Mouse (Mus musculus): Measurements from ENCODE around the gene Gm21885. TPM values are rescaled to one million over a fixed set of nuclear protein-coding genes. Genes with fewer than 3 reads are reported as not detected.

Gm21885 gene
- polyA plus RNA-seq, 1 experiment from 2014 or later = 0.48 TPM

DNA sequence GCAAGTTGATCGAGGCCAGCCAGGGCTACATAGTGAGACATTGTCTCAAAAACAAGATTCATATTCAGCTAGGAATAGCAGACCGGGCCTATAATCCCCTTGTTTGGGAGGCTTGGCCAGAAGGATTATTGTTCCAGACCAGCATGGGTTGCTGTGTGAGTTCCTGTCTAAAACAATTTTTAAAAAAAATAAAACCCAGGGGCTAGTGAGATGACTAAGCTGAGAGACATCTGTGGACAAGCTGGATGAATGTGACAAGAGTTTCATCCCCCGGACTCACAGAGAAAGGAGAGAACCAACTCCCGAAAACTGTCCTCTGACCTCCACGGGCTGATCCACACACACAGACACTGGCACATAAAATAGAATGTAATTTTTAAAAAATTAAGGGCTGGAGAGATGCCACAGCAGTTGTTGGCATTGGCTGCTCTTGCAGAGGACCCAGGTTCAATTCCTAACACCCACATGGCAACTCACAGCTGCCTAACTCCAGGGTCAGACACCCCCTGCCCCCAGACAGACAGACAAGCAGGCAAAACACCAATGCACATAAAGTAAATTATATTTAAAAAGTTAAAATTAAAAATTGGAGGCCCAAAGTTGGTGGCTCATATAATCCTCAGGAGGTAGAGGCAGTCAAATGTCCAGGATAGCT, 41.7 kb downstream of the Gm21885 start:
- H3K36me3 ChIP-seq = no peaks in the 10 kb centered on the region
- no peak overlapping the region for H3K4me3 ChIP-seq
- H3K9ac ChIP-seq = no peak overlapping the region
- no peak for ATAC-seq (ENCODE audit: low FRiP score)
- WGBS = 79% methylated on average over 5 of the region's 5 CpGs
- no peak overlapping the region for H3K4me2 ChIP-seq (replicated peaks)
- peaks cover 23% of the 10 kb centered on the region for H3K4me1 ChIP-seq
- no peaks in the 10 kb centered on the region for H3K27me3 ChIP-seq
- H3K27ac ChIP-seq = no peak overlapping the region; the same call in 1 of the 2 replicates
- no peaks in the 10 kb centered on the region for H3K9me3 ChIP-seq (replicated peaks)

DNA sequence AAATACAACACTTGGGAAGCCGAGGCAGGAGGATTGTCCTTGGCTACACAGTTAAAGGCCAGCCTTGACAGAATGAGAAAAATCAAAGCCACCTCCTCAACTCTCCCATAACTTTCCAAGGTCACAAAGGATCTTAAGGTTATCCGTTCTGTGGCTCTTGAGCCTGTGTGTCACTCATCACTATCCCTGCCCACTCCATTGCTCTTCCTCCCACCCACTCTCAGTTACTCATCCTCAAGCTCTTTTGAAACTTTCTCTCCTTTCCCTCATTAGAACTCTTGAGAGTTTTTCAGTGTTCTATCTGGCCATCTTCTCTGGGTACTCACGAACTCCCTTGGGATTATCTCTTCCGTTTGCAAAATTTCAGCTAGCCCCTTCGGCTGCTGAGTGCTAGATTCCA, 42.9 kb downstream of the Gm21885 start:
- Histone ChIP-seq H3K27me3 (no peaks in the 10 kb centered on the region), H3K4me1 (peaks cover 22% of the 10 kb centered on the region), H3K9ac (no peak overlapping the region), H3K36me3 (no peaks in the 10 kb centered on the region), H3K4me2 (replicated peaks) (no peak overlapping the region), H3K4me3 (no peak overlapping the region), H3K27ac (no peak overlapping the region), H3K9me3 (replicated peaks) (no peaks in the 10 kb centered on the region)
- 86% methylated on average over 5 of the region's 5 CpGs for WGBS
- ATAC-seq (ENCODE audit: low FRiP score) = no peak

GRCm38 (mm10) chr11:94326961-94327411, 45.3 kb downstream of the Gm21885 start:
- peak overlapping the region; percentile 85 for H3K9ac ChIP-seq
- H3K27me3 ChIP-seq = no peaks in the 10 kb centered on the region
- peaks cover 28% of the 10 kb centered on the region for H3K4me1 ChIP-seq
- H3K4me3 ChIP-seq = peak overlapping the region; percentile 62
- WGBS = 2% methylated on average over 10 of the region's 10 CpGs
- H3K4me2 ChIP-seq (replicated peaks) = peak overlapping the region; percentile 71
- H3K36me3 ChIP-seq = no peaks in the 10 kb centered on the region
- no peaks in the 10 kb centered on the region for H3K9me3 ChIP-seq (replicated peaks)
- peak; percentile 86 for ATAC-seq (ENCODE audit: low FRiP score)
- H3K27ac ChIP-seq = peak overlapping the region; percentile 98

DNA sequence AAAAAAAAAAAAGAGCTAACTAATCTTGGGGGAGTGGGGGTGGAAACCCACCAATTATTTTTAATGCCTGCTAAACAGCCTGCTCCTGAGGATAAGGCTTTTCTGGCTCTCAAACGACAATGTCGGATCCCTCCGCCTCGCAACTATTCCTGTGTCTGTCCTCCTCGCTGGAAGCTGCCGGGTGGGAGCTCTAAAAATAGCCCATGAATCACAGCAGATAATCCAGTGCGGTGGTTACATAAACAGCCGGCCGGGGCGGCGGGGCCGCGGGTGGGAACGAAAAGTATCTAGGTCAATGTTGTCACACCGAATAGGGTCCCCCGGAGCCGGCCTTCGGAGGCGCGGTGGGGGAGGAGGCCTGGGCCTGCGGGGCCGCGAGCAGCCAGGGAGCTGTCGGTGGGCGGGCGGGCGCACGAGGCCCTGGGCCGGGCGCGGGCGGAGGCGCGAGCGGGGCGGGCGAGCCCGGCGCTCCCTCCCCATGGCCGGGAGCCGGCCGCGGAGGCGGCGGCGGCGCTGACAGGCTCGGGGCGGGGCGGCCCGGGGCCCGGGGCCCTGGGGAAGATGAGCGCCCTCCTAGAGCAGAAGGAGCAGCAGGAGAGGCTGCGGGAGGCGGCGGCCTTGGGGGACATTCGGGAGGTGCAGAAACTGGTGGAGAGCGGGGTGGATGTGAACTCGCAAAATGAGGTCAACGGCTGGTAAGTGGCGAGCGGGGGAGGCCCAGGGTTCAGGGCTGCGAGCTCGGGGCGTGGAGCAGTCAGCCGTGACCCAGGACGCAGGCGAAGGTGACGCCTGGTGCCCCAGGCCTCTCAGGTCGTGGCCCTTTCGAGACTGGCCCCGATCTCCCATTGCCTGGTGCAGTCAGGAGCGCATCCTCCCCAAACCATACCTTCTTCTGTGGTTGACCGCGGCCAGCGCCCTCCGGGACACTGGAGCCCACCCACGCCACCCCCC, 46.3 kb downstream of the Gm21885 start, which contains the start of gene Ankrd40:
Gene Ankrd40 (plus strand): TSS at position 309 of the 951 bp plus-strand sequence.
- Histone ChIP-seq H3K9me3 (replicated peaks) (no peaks in the 10 kb centered on the region), H3K27ac (peak within 1 kb of the TSS; percentile 98), H3K4me1 (peaks cover 26% of the 10 kb centered on the region), H3K4me2 (replicated peaks) (peak within 1 kb of the TSS; percentile 71), H3K36me3 (no peaks in the 10 kb centered on the region), H3K4me3 (peak within 1 kb of the TSS; percentile 62), H3K9ac (peak within 1 kb of the TSS; percentile 85), H3K27me3 (no peaks in the 10 kb centered on the region)
- ATAC-seq (ENCODE audit: low FRiP score) = peak; percentile 88
- WGBS = 2% methylated on average over 64 of the region's 78 CpGs

GRCm38 (mm10) chr11:94328644-94329025, 47.0 kb downstream of the Gm21885 start:
- peak overlapping the region; percentile 62 for H3K4me3 ChIP-seq
- peak overlapping the region; percentile 71 for H3K4me2 ChIP-seq (replicated peaks)
- peaks cover 26% of the 10 kb centered on the region for H3K4me1 ChIP-seq
- WGBS = 2% methylated on average over 10 of the region's 10 CpGs
- no peak for ATAC-seq (ENCODE audit: low FRiP score)
- peak overlapping the region; percentile 85 for H3K9ac ChIP-seq
- no peaks in the 10 kb centered on the region for H3K36me3 ChIP-seq
- H3K27me3 ChIP-seq = no peaks in the 10 kb centered on the region
- no peaks in the 10 kb centered on the region for H3K9me3 ChIP-seq (replicated peaks)
- peak overlapping the region; percentile 98 for H3K27ac ChIP-seq

DNA sequence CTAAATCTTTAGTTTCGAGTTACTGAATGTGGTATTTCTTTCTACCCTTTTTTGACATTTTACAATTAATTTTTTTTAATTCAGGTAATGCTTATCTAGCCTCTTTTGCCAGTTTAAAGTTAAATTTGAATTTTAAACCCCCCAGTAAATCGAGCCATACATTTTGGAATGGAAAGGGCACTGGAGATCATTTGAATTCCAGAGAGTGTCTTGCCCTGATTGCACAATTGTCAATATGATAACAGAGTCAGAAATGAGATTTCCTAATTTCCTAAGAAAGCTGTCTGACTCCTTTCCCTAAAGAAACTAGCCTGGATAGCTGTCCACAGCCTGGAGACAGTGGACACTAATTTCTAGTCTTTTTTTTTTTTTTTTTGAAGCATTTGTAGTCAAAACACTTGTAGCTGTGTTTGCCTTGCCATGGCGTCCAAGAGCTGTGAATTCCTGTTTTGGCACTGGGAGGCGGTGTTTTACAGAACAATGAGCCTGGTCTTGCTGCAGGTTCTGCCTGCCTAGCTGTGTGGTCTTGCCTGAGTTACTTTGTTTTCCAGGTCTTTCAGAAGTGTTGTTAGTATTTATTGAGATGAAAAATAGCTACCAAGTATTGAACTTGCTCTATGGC, 47.7 kb downstream of the Gm21885 start:
- Histone ChIP-seq H3K27ac (no peak overlapping the region), H3K4me1 (peaks cover 26% of the 10 kb centered on the region), H3K36me3 (peaks cover 2% of the 10 kb centered on the region), H3K9me3 (replicated peaks) (no peaks in the 10 kb centered on the region), H3K4me2 (replicated peaks) (peak overlapping the region; percentile 71; the same call in 1 of the 2 replicates), H3K9ac (no peak overlapping the region), H3K27me3 (no peaks in the 10 kb centered on the region), H3K4me3 (no peak overlapping the region)
- ATAC-seq (ENCODE audit: low FRiP score) = no peak
- 49% methylated on average over 4 of the region's 4 CpGs for WGBS

- Histone ChIP-seq H3K27ac (no peak overlapping the region), H3K27me3 (no peaks in the 10 kb centered on the region), H3K9me3 (replicated peaks) (no peaks in the 10 kb centered on the region), H3K4me1 (peaks cover 26% of the 10 kb centered on the region), H3K4me3 (no peak overlapping the region), H3K4me2 (replicated peaks) (no peak overlapping the region), H3K9ac (no peak overlapping the region), H3K36me3 (peaks cover 8% of the 10 kb centered on the region)
- WGBS = 91% methylated on average over 3 of the region's 3 CpGs
- ATAC-seq (ENCODE audit: low FRiP score) = no peak
Measured at GRCm38 (mm10) chr11:94330211-94330610, 48.5 kb downstream of the Gm21885 start.

- Histone ChIP-seq H3K36me3 (peaks cover 18% of the 10 kb centered on the region), H3K27me3 (no peaks in the 10 kb centered on the region), H3K27ac (no peak overlapping the region), H3K4me1 (peaks cover 20% of the 10 kb centered on the region), H3K4me2 (replicated peaks) (no peak overlapping the region), H3K9me3 (replicated peaks) (no peaks in the 10 kb centered on the region), H3K9ac (no peak overlapping the region), H3K4me3 (no peak overlapping the region)
- 93% methylated on average over 6 of the region's 6 CpGs for WGBS
- no peak for ATAC-seq (ENCODE audit: low FRiP score)
Measured at GRCm38 (mm10) chr11:94332726-94333125, 51.1 kb downstream of the Gm21885 start.

DNA sequence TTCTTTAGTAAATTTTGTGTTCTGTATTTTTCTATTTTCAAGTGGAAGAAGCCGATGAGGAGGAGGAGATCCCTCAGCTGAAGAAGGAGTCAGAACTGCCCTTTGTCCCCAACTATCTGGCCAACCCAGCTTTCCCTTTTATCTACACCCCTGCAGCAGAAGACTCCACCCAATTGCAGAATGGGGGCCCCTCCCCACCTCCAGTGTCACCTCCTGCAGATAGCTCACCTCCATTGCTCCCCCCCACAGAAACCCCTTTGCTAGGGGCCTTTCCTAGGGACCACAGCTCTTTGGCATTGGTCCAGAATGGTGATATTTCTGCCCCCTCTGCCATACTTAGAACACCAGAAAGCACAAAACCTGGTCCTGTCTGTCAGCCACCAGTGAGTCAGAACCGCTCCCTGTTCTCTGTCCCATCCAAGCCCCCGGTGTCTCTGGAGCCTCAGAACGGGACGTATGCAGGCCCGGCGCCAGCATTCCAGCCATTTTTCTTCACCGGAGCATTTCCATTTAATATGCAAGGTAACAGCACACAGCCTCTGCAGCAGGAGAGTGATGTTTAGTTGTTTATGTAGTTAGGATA, 52.8 kb downstream of the Gm21885 start:
- Histone ChIP-seq H3K36me3 (peaks cover 36% of the 10 kb centered on the region), H3K4me1 (peaks cover 18% of the 10 kb centered on the region), H3K4me2 (replicated peaks) (no peak overlapping the region), H3K9ac (no peak overlapping the region), H3K4me3 (no peak overlapping the region), H3K9me3 (replicated peaks) (no peaks in the 10 kb centered on the region), H3K27ac (no peak overlapping the region), H3K27me3 (no peaks in the 10 kb centered on the region)
- no peak for ATAC-seq (ENCODE audit: low FRiP score)
- WGBS = 93% methylated on average over 8 of the region's 8 CpGs
